Mouse (Mus musculus) adrenal gland, adult 18-20 months (tissue): ENCODE measurements at regions not wholly inside any gene's neighbourhood (a gene's known extent, or its start where the extent isn't known, plus 50 kb on each side); places are given as distances from the start of the nearest gene placed in this dataset.

Experiments
- DNase-seq, 2 experiments: peaks; one replicate each; pipeline ENCODE4 v3.0.0; 2021 to 2022; ENCODE audit warnings: low spot score in 2 of 2

- no peak for DNase-seq
These were observed 813.0 kb downstream of the Ryr2 start for GRCm38 (mm10) chr13:11293750-11294149.

DNA sequence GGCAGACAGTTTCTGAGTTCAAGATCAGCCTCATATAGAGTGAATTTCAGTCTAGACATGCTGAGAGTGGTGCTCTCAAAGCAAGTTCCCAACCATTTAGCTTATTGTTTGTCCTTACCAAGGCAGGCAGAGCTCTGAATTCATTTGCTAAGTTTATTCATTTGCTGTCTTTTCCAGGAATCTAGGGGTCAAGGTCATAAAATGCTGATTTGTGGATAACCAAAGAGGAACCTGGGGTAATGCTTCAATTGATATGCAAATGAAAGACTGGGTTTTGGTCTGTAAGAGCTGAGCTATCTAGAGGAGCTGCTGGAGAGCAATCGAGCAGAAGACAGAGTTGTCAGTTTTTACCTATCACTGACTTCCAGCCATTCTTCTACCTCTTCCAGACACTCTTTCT is 832.8 kb downstream of the Ryr2 start:
- no peak for DNase-seq

- DNase-seq, result no peak
These were observed 837.9 kb downstream of the Ryr2 start for GRCm38 (mm10) chr13:11268673-11269340.

GRCm38 (mm10) chr13:11247541-11247940 is 859.2 kb downstream of the Ryr2 start:
- DNase-seq, result no peak

DNA sequence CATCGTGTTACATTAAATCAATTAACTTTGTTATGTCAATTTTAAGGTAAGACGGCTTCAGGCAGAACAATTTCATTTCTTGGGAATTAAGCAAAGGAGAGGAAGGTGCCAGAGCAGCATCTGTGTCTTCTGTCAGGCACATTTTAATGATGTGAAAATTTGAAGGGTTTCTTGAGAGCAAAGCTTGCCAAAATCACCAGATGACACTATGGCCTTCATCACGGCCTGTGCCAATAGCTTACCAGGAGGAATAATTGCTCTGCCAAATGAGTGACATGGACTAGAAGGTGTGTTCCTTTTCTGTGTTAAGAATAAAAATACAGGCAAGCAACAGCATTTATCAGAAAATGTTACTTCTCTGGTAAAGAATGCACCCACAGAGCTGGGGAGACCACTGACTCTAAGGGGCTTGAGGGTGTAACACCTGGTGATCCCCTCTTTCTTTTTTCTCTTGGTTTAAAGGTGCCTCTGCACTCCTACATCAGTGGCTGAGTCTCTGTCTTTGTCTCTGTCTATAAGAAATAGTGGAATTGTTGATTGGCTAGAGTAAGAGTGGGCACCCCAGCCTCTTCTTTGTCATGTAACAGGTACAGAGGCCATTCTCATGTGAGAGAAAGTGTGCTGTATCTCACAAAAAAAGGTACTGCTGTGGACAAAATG is 856.2 kb upstream of the Chrm3 start:
- no peak for DNase-seq

GRCm38 (mm10) chr13:11210109-11210508 is 849.5 kb upstream of the Chrm3 start:
- no peak for DNase-seq

GRCm38 (mm10) chr13:11205216-11205786 is 844.7 kb upstream of the Chrm3 start:
- no peak for DNase-seq

DNA sequence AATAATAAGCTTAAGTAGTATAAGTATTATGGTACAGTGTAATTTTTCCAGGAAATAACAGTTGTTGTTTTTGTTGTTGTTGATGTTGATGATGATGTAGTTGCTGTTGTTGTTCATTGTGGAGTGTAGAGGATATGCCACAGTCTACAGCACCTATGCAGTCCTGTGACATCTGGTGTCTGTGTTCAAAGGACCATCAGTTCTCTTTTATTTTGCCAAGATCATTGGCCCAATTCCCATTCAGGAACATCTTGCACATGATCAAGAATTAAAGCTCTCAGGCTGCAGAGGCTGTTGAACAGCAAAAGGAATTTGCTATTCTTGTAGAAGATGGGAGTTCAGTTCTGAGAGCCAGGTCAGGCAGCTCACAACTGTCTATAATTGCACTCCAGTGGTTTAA is 841.3 kb upstream of the Chrm3 start:
- DNase-seq, result no peak

DNA sequence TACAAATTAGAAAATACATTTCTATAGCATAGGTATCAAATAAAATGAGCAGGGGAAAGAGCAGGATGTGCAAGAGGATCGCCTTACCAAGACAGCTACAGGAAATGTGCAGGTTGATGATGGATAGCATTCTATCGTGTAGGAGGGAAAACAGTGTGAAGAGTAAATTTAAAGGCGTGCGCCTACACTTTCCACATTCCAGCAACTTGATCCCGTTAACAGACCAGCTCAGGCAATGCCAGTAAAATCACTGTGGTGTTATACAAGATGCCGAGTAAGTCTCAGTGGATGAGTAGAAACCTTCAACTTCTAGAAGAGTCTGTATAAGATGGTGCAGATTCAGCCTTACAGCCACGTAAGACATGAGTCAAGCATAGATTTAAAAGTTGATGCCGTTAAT is 831.8 kb upstream of the Chrm3 start:
- no peak for DNase-seq

- no peak for DNase-seq
These were observed 820.5 kb upstream of the Chrm3 start for GRCm38 (mm10) chr13:11181191-11181590.

DNA sequence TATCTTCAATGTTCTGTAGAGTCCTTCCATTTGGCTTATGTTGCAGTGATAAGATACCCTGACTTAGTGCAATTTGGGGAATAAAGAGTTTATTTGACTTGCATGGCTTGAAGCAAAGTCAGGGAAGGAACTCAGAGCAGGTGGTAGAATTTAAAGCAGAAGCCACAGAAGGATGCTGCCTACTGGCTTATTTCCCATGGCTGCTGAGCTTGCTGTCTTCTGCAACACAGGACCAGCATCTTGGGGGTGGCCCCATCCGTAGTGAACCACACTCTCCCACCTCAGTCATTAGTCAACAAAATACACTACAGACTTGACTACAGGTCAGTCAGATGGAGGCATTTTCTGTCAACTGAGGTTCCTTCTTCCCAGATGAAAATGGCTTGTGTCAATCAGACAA is 819.7 kb upstream of the Chrm3 start:
- DNase-seq, result no peak

GRCm38 (mm10) chr13:11178586-11178985 is 817.9 kb upstream of the Chrm3 start:
- DNase-seq, result no peak

GRCm38 (mm10) chr13:11177642-11178420 is 817.2 kb upstream of the Chrm3 start:
- DNase-seq, result no peak

- no peak for DNase-seq
These were observed 806.5 kb upstream of the Chrm3 start for GRCm38 (mm10) chr13:11167115-11167514.

DNA sequence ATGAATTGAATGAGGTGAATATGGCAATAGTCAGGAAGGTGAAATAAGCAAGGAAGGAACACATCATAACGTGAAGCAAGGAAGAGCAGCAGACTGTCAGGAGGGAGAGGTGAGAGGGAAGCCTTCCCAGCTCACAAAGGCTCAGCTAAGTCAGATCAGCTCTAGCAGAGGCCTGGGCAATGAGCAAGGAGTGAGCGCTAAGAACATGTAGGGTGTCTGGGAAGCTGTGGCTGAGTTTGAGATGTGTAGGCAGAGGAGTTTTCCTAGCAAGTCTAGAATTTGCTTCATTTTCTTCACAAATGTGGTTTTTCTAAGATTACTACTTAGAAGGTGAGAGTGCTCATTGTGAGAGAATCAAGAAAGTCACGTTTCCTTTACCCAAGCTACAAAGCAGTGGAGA is 803.5 kb upstream of the Chrm3 start:
- DNase-seq, result no peak

GRCm38 (mm10) chr13:11147268-11147667 is 786.6 kb upstream of the Chrm3 start:
- DNase-seq, result no peak

- DNase-seq, result no peak
These were observed 747.0 kb upstream of the Chrm3 start for GRCm38 (mm10) chr13:11107693-11108092.

DNA sequence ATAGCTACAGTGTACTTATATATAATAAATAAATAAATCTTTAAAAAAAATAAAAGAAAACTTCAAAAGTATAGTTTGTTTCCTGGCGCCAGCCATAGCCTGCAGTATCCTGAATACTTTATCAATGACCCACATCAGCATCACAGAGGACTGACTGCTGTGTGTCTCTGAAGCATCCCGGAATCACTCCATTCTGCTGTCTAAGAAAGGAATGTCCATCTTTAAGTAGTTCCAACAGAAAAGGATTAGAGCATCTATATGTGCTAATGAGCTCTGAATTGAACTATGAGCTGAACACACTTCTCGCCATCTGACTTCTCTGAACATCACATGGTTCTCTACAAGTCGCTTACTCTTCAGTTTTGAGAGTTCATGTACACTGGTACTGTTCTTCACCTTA is 745.8 kb upstream of the Chrm3 start:
- no peak for DNase-seq

- peak in 1 of 2 experiments; percentile 3 for DNase-seq
These were observed 744.9 kb upstream of the Chrm3 start for GRCm38 (mm10) chr13:11105571-11105970.

GRCm38 (mm10) chr13:11099586-11099950 is 738.9 kb upstream of the Chrm3 start:
- DNase-seq, result no peak

- peak in 1 of 2 experiments; percentile 29 for DNase-seq
These were observed 738.4 kb upstream of the Chrm3 start for GRCm38 (mm10) chr13:11098899-11099585.
